Mouse (Mus musculus): ENCODE measurements around the gene Adamts3. TPM values are rescaled to one million over a fixed set of nuclear protein-coding genes. Genes with fewer than 3 reads are reported as not detected.
A peak's percentile ranks its signal among the peaks of the same experiment; 100 is the strongest.

The Adamts3 gene
- polyA plus RNA-seq, 1 experiment = 10.9 TPM

DNA sequence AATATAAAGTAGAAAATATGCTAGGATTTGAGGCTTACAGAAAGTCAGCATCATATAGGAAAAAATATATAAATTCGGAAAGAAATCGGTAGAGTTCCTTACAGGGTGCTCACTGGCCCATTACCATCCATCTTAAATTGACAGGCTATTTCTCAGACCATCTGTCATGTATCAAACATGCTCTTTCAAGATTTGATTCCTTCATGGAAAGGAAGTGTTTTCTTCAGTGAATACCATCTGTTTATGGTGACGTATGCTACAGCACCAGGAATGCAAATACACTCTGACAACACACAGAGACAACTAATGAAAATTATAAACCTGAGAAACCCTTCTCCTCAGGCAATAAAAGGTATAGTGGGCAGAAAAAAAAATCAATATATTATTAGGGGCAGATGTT, 68.6 kb downstream of the Adamts3 start:
- H3K27me3 ChIP-seq (ENCODE audit: control insufficient read depth, insufficient read depth, low read length) = no peaks in the 10 kb centered on the region
- no peak overlapping the region for H3K4me3 ChIP-seq (replicated peaks; ENCODE audit: insufficient read depth, low read depth, low read length)
- 59% methylated on average over 3 of the region's 3 CpGs for WGBS
- no peaks in the 10 kb centered on the region for H3K4me1 ChIP-seq (ENCODE audit: control insufficient read depth, insufficient read depth, low read length)
- TF ChIP-seq CTCF (IDR thresholded peaks at IDR 0.05; ENCODE audit: borderline replicate concordance, insufficient read depth, low read depth, low read length) (no peak), POLR2A (IDR thresholded peaks at IDR 0.05; ENCODE audit: borderline replicate concordance, insufficient read depth, low read length) (no peak)
- H3K27ac ChIP-seq (ENCODE audit: insufficient read depth, low read length) = no peak overlapping the region
- DNase-seq = no peak

- Histone ChIP-seq H3K27ac (ENCODE audit: insufficient read depth, low read length) (no peak overlapping the region), H3K4me3 (replicated peaks; ENCODE audit: insufficient read depth, low read depth, low read length) (no peak overlapping the region), H3K27me3 (ENCODE audit: control insufficient read depth, insufficient read depth, low read length) (no peaks in the 10 kb centered on the region), H3K4me1 (ENCODE audit: control insufficient read depth, insufficient read depth, low read length) (no peaks in the 10 kb centered on the region)
- no peak for TF ChIP-seq CTCF (IDR thresholded peaks at IDR 0.05; ENCODE audit: borderline replicate concordance, insufficient read depth, low read depth, low read length)
- TF ChIP-seq POLR2A (IDR thresholded peaks at IDR 0.05; ENCODE audit: borderline replicate concordance, insufficient read depth, low read length) = no peak
- 76% methylated on average over 5 of the region's 5 CpGs for WGBS
- DNase-seq = no peak
These were observed 82.8 kb downstream of the Adamts3 start for GRCm38 (mm10) chr5:89800181-89800816.

GRCm38 (mm10) chr5:89793706-89794105, 89.4 kb downstream of the Adamts3 start:
- Histone ChIP-seq H3K4me3 (replicated peaks; ENCODE audit: insufficient read depth, low read depth, low read length) (no peak overlapping the region), H3K4me1 (ENCODE audit: control insufficient read depth, insufficient read depth, low read length) (no peaks in the 10 kb centered on the region), H3K27ac (ENCODE audit: insufficient read depth, low read length) (no peak overlapping the region), H3K27me3 (ENCODE audit: control insufficient read depth, insufficient read depth, low read length) (no peaks in the 10 kb centered on the region)
- no peak for DNase-seq
- whole genome bisulfite sequencing = 98% methylated on average over 3 of the region's 3 CpGs
- TF ChIP-seq CTCF (IDR thresholded peaks at IDR 0.05; ENCODE audit: borderline replicate concordance, insufficient read depth, low read depth, low read length) (no peak), POLR2A (IDR thresholded peaks at IDR 0.05; ENCODE audit: borderline replicate concordance, insufficient read depth, low read length) (no peak)

GRCm38 (mm10) chr5:89784635-89785034, 98.5 kb downstream of the Adamts3 start:
- H3K27ac ChIP-seq (ENCODE audit: insufficient read depth, low read length) = no peak overlapping the region
- no peak overlapping the region for H3K4me3 ChIP-seq (replicated peaks; ENCODE audit: insufficient read depth, low read depth, low read length)
- H3K27me3 ChIP-seq (ENCODE audit: control insufficient read depth, insufficient read depth, low read length) = no peaks in the 10 kb centered on the region
- no peak for DNase-seq
- 80% methylated on average over 5 of the region's 5 CpGs for WGBS
- TF ChIP-seq CTCF (IDR thresholded peaks at IDR 0.05; ENCODE audit: borderline replicate concordance, insufficient read depth, low read depth, low read length) = no peak
- TF ChIP-seq POLR2A (IDR thresholded peaks at IDR 0.05; ENCODE audit: borderline replicate concordance, insufficient read depth, low read length) = no peak
- no peaks in the 10 kb centered on the region for H3K4me1 ChIP-seq (ENCODE audit: control insufficient read depth, insufficient read depth, low read length)

- Histone ChIP-seq H3K4me1 (ENCODE audit: control insufficient read depth, insufficient read depth, low read length) (no peaks in the 10 kb centered on the region), H3K27me3 (ENCODE audit: control insufficient read depth, insufficient read depth, low read length) (no peaks in the 10 kb centered on the region), H3K27ac (ENCODE audit: insufficient read depth, low read length) (no peak overlapping the region), H3K4me3 (replicated peaks; ENCODE audit: insufficient read depth, low read depth, low read length) (no peak overlapping the region)
- no peak for TF ChIP-seq POLR2A (IDR thresholded peaks at IDR 0.05; ENCODE audit: borderline replicate concordance, insufficient read depth, low read length)
- TF ChIP-seq CTCF (IDR thresholded peaks at IDR 0.05; ENCODE audit: borderline replicate concordance, insufficient read depth, low read depth, low read length) = no peak
- DNase-seq = no peak
- 88% methylated on average over 2 of the region's 2 CpGs for WGBS
These were observed 103.3 kb downstream of the Adamts3 start for GRCm38 (mm10) chr5:89779823-89780222.

DNA sequence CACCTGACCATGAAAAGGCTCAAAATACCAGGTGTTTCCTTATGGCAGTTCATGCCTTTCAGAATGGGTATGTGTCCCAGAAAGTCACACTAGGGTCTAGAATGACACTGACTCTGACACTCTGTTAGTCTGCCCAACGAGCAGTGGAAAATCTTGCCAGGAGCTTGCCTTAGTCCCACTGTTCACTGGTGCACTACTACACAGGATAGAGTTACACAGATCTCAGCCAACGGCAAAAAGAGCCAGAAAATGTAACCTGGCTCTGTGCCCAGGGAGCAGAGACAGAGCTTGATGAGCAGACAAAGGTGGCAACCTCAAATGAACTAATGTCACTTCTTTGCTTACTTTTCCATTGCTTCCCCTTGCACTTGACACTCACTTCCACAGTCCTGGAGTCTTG, 104.5 kb downstream of the Adamts3 start:
- TF ChIP-seq POLR2A (IDR thresholded peaks at IDR 0.05; ENCODE audit: borderline replicate concordance, insufficient read depth, low read length) (no peak), CTCF (IDR thresholded peaks at IDR 0.05; ENCODE audit: borderline replicate concordance, insufficient read depth, low read depth, low read length) (no peak)
- peak; percentile 8 to 21 for DNase-seq
- H3K4me3 ChIP-seq (replicated peaks; ENCODE audit: insufficient read depth, low read depth, low read length) = no peak overlapping the region
- 2% methylated on average over 2 of the region's 2 CpGs for WGBS
- H3K4me1 ChIP-seq (ENCODE audit: control insufficient read depth, insufficient read depth, low read length) = no peaks in the 10 kb centered on the region
- H3K27me3 ChIP-seq (ENCODE audit: control insufficient read depth, insufficient read depth, low read length) = no peaks in the 10 kb centered on the region
- H3K27ac ChIP-seq (ENCODE audit: insufficient read depth, low read length) = no peak overlapping the region

DNA sequence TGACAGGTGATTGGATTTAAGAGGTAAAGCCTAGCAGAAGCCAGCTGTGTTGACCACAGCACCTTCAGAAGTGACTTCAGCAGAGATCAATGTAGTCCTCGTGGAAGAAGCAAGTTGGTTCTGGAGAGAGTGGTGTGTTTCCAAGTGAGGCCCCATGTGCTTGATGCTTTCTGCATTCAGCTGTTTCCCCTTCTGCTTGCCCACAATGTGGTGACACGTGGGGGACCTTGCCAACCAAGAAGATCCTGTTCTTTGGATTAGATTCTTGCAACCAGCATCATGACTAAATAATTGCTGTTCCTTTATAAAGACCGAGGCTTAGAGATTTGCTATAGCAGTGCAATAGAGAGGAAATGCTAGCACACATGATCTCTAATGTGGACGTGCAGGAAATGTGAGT, 105.7 kb downstream of the Adamts3 start:
- no peaks in the 10 kb centered on the region for H3K4me1 ChIP-seq (ENCODE audit: control insufficient read depth, insufficient read depth, low read length)
- TF ChIP-seq CTCF (IDR thresholded peaks at IDR 0.05; ENCODE audit: borderline replicate concordance, insufficient read depth, low read depth, low read length) (no peak), POLR2A (IDR thresholded peaks at IDR 0.05; ENCODE audit: borderline replicate concordance, insufficient read depth, low read length) (no peak)
- no peak for DNase-seq
- H3K27ac ChIP-seq (ENCODE audit: insufficient read depth, low read length) = no peak overlapping the region
- H3K27me3 ChIP-seq (ENCODE audit: control insufficient read depth, insufficient read depth, low read length) = no peaks in the 10 kb centered on the region
- 72% methylated on average over 4 of the region's 4 CpGs for WGBS
- no peak overlapping the region for H3K4me3 ChIP-seq (replicated peaks; ENCODE audit: insufficient read depth, low read depth, low read length)

GRCm38 (mm10) chr5:89770655-89771355, 112.3 kb downstream of the Adamts3 start:
- H3K27ac ChIP-seq (ENCODE audit: insufficient read depth, low read length) = no peak overlapping the region
- WGBS = 36% methylated on average over 4 of the region's 4 CpGs
- H3K4me3 ChIP-seq (replicated peaks; ENCODE audit: insufficient read depth, low read depth, low read length) = no peak overlapping the region
- DNase-seq = no peak
- TF ChIP-seq CTCF (IDR thresholded peaks at IDR 0.05; ENCODE audit: borderline replicate concordance, insufficient read depth, low read depth, low read length) (no peak), POLR2A (IDR thresholded peaks at IDR 0.05; ENCODE audit: borderline replicate concordance, insufficient read depth, low read length) (no peak)
- no peaks in the 10 kb centered on the region for H3K4me1 ChIP-seq (ENCODE audit: control insufficient read depth, insufficient read depth, low read length)
- no peaks in the 10 kb centered on the region for H3K27me3 ChIP-seq (ENCODE audit: control insufficient read depth, insufficient read depth, low read length)

Measured in cerebellum, adult 2 months (tissue).